Mouse (Mus musculus) liver, postnatal 0 days (tissue): ENCODE measurements around the gene Ccdc73.

Source experiments
- CTCF ChIP-seq: sonication (generic); IDR thresholded peaks from 2 replicates; pipeline ENCODE4 v1.5.1; 2016; ENCODE audit warnings: antibody characterized with exemption, low read depth
- EP300 ChIP-seq: IDR thresholded peaks from 2 replicates; pipeline ENCODE4 v1.6.1; 2016; ENCODE audit warnings: antibody characterized with exemption, low read depth, mild to moderate bottlenecking

- TF ChIP-seq CTCF (no peak), EP300 (no peak)
Observed at GRCm38 (mm10) chr2:104832486-104832885, 35.1 kb upstream of the Ccdc73 start.
